Comparison of ENCODE assay signal across 8 mouse cellular contexts in the genomic region with DNA sequence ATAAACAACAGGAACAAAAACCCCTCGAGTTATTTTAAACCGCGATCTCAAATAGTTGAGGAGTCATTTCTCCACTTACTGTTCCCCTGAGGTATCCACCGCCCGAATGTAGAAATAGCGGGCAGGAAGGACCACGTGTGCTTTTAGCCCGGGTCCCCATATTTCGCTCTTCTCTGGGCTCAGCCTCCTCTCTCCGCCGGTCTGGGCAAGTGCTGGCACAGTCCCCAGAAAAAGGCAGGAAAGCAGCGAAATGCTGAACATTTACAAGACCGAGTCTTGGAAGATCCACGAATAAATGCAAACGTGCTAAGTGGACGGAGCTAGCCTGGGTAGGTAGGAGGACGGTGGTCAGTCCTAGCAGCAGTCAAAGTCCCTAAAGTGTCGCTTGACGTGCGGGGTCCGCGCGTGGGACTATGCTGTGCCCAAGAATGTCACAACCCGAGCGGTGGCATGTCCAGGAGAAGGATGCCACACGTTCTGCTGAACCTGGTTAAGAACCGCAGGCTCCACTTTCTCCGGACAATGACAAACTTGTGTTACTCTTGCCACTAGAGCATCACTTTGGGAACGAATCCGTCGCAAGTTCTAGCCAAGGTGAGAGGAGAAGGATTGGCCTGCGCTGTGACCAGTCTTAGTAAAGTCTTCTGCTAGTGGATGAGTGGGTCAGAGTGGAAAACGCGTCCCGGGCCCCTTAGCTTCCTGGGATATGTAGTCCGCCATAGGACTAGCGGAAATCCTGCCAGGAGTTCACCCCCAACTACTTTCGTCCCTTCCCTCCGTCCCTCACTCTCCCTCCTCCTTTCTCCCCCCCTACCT. TPM values are rescaled to one million over a fixed set of nuclear protein-coding genes. Genes with fewer than 3 reads are reported as not detected.
DNase-seq lines count a peak whose midpoint lies in the region; ATAC-seq and TF ChIP-seq lines count a peak whose summit lies in the region.

A gene (minus strand): TSS at position 570 of the 816 bp plus-strand sequence.
A gene (plus strand): TSS at position 719 of the 816 bp plus-strand sequence.

- peak within 1 kb of the TSS; percentile 74 for H3K4me2 ChIP-seq in forebrain, postnatal 0 days (ENCODE audit: low read depth)
- peak within 1 kb of the TSS; percentile 90 for H3K4me2 ChIP-seq in lung, embryonic 15.5 days

- peak within 1 kb of the TSS; percentile 91 for H3K27ac ChIP-seq in cerebellum, adult 2 months (ENCODE audit: insufficient read depth, low read length)
- H3K27ac ChIP-seq in forebrain, postnatal 0 days (ENCODE audit: low read depth, low read length) = peak within 1 kb of the TSS; percentile 94
- peak within 1 kb of the TSS; percentile 99 for H3K27ac ChIP-seq in lung, embryonic 15.5 days

- no peaks in the 10 kb centered on the region for H3K9me3 ChIP-seq in G1E (replicated peaks)
- H3K9me3 ChIP-seq in forebrain, postnatal 0 days (ENCODE audit: low read length) = no peaks in the 10 kb centered on the region
- H3K9me3 ChIP-seq in lung, embryonic 15.5 days = no peaks in the 10 kb centered on the region

- H3K27me3 ChIP-seq in G1E (ENCODE audit: insufficient read depth, low read length) = no peaks in the 10 kb centered on the region
- H3K27me3 ChIP-seq in cerebellum, adult 2 months (ENCODE audit: control insufficient read depth, insufficient read depth, low read length) = no peaks in the 10 kb centered on the region
- H3K27me3 ChIP-seq in forebrain, postnatal 0 days (ENCODE audit: insufficient read depth, low read length) = no peaks in the 10 kb centered on the region
- H3K27me3 ChIP-seq in lung, embryonic 15.5 days = no peaks in the 10 kb centered on the region

- H3K4me1 ChIP-seq in G1E (ENCODE audit: insufficient read depth, low read depth, low read length) = peaks cover 31% of the 10 kb centered on the region
- H3K4me1 ChIP-seq in cerebellum, adult 2 months (ENCODE audit: control insufficient read depth, insufficient read depth, low read length) = no peaks in the 10 kb centered on the region; the same call in 1 of the 2 replicates
- H3K4me1 ChIP-seq in forebrain, postnatal 0 days (ENCODE audit: insufficient read depth) = no peaks in the 10 kb centered on the region
- H3K4me1 ChIP-seq in lung, embryonic 15.5 days = peaks cover 11% of the 10 kb centered on the region

- peak within 1 kb of the TSS; percentile 87 for H3K9ac ChIP-seq in forebrain, postnatal 0 days
- H3K9ac ChIP-seq in lung, embryonic 15.5 days = peak within 1 kb of the TSS; percentile 74

- ATAC-seq in G1E (ENCODE audit: extremely low read depth, insufficient number of reproducible peaks, low FRiP score, poor library complexity, severe bottlenecking) = peak; percentile 89
- peak; percentile 97 for ATAC-seq in forebrain, postnatal 0 days
- ATAC-seq in lung, embryonic 15.5 days (ENCODE audit: borderline replicate concordance, extremely low read depth, low FRiP score, low TSS enrichment) = peak; percentile 96

- no peak for TF ChIP-seq CTCF in G1E (IDR thresholded peaks at IDR 0.05; ENCODE audit: low read depth, low read length)
- TF ChIP-seq CTCF in cerebellum, adult 2 months (IDR thresholded peaks at IDR 0.05; ENCODE audit: borderline replicate concordance, insufficient read depth, low read depth, low read length) = no peak
- no peak for TF ChIP-seq CTCF in forebrain, postnatal 0 days (IDR thresholded peaks at IDR 0.05; ENCODE audit: low read depth)

- peaks cover 39% of the 10 kb centered on the region for H3K36me3 ChIP-seq in G1E (replicated peaks)
- peaks cover 10% of the 10 kb centered on the region; the same call in 1 of the 2 replicates for H3K36me3 ChIP-seq in forebrain, postnatal 0 days (ENCODE audit: insufficient read depth)
- H3K36me3 ChIP-seq in lung, embryonic 15.5 days = peaks cover 14% of the 10 kb centered on the region

- peak; percentile 93 for DNase-seq in G1E (ENCODE audit: low spot score)
- peak; percentile 88 to 95 for DNase-seq in cerebellum, adult 2 months
- DNase-seq in forebrain, postnatal 0 days = peak; percentile 94
- peak; percentile 90 for DNase-seq in heart, postnatal 4 days
- peak; percentile 94 to 95 for DNase-seq in layer of hippocampus, adult 8-10 months (ENCODE audit: low spot score in 2 of 2)
- peak; percentile 90 for DNase-seq in ovary, adult 18-20 months (ENCODE audit: low spot score)
- peak; percentile 78 for DNase-seq in thymus, postnatal 0 days (ENCODE audit: low spot score)

- WGBS in cerebellum, adult 2 months = under 1% methylated on average over 39 of the region's 39 CpGs
- WGBS in forebrain, postnatal 0 days = under 1% methylated on average over 39 of the region's 39 CpGs
- under 1% methylated on average over 39 of the region's 39 CpGs for WGBS in lung, embryonic 15.5 days

- peak within 1 kb of the TSS; percentile 78 for H3K4me3 ChIP-seq in G1E (ENCODE audit: low read depth, low read length)
- H3K4me3 ChIP-seq in cerebellum, adult 2 months (replicated peaks; ENCODE audit: insufficient read depth, low read depth, low read length) = peak within 1 kb of the TSS; percentile 88
- H3K4me3 ChIP-seq in forebrain, postnatal 0 days (ENCODE audit: low read depth, low read length) = peak within 1 kb of the TSS; percentile 62
- H3K4me3 ChIP-seq in lung, embryonic 15.5 days = peak within 1 kb of the TSS; percentile 75

- TF ChIP-seq POLR2A in cerebellum, adult 2 months (IDR thresholded peaks at IDR 0.05; ENCODE audit: borderline replicate concordance, insufficient read depth, low read length) = peak; percentile 46; the same call in 1 of the 2 replicates

RNA-seq across cellular contexts. Expression of the first gene that starts in this region (rescaled TPM):
- total RNA-seq in G1E (2014; fragmentation: Nextera tagmentation) (65.3 and 67.5 TPM in 2 replicates), G1E (2017) (24.2 and 26.2 TPM in 2 replicates)
- 5.9 and 7.0 TPM in 2 replicates for polyA plus RNA-seq in G1E (2012)
- polyA plus RNA-seq in cerebellum, adult 2 months (2012; rRNA removed) = 14.6 and 15.3 TPM in 2 replicates
- 10.5 and 10.6 TPM in 2 replicates for total RNA-seq in forebrain, postnatal 0 days (2014; rRNA removed)
- polyA plus RNA-seq in forebrain, postnatal 0 days (2015; fragmentation: Nextera tagmentation; extraction: Ambion mirVana) = 12.7 and 14.2 TPM in 2 replicates
- total RNA-seq in heart, postnatal 4 days (2021) = 10 to 100 TPM; 26.7 to 28.9 TPM
- 10 to 100 TPM in 2 of 4 experiments, 1 to 10 TPM in 2; 9.4 to 10.6 (median 10.1) TPM for total RNA-seq in layer of hippocampus, adult 8-10 months (2022)
- 60.7 and 62.1 TPM in 2 replicates for polyA plus RNA-seq in lung, embryonic 15.5 days (2015; fragmentation: Nextera tagmentation; extraction: Ambion mirVana)
- polyA plus RNA-seq in thymus, postnatal 0 days (2015; fragmentation: Nextera tagmentation; extraction: Ambion mirVana) = 25.2 and 29.0 TPM in 2 replicates

RNA-seq across cellular contexts. Expression of the second gene that starts in this region (rescaled TPM):
- total RNA-seq in G1E (2014; fragmentation: Nextera tagmentation) (68.8 and 70.1 TPM in 2 replicates), G1E (2017) (26.1 and 28.9 TPM in 2 replicates)
- polyA plus RNA-seq in G1E (2012) = 4.8 and 6.4 TPM in 2 replicates
- 15.3 and 15.6 TPM in 2 replicates for polyA plus RNA-seq in cerebellum, adult 2 months (2012; rRNA removed)
- total RNA-seq in forebrain, postnatal 0 days (2014; rRNA removed) = 39.9 and 40.1 TPM in 2 replicates
- polyA plus RNA-seq in forebrain, postnatal 0 days (2015; fragmentation: Nextera tagmentation; extraction: Ambion mirVana) = 16.9 and 22.5 TPM in 2 replicates
- total RNA-seq in heart, postnatal 4 days (2021) = 10 to 100 TPM; 11.3 to 13.8 TPM
- 10 to 100 TPM; 29.7 to 47.3 (median 36.8) TPM for total RNA-seq in layer of hippocampus, adult 8-10 months (2022)
- 18.9 and 19.2 TPM in 2 replicates for polyA plus RNA-seq in lung, embryonic 15.5 days (2015; fragmentation: Nextera tagmentation; extraction: Ambion mirVana)
- polyA plus RNA-seq in thymus, postnatal 0 days (2015; fragmentation: Nextera tagmentation; extraction: Ambion mirVana) = 10.1 and 10.3 TPM in 2 replicates

Comparison
In these comparisons a context has a peak if more than half of its experiments do, and no peak if none do; other contexts are left out.
1. Peak in every context shown above with its lines: DNase-seq, ATAC-seq, H3K4me3 ChIP-seq and H3K27ac ChIP-seq.